Mouse (Mus musculus) spleen, adult 2 months (tissue): ENCODE measurements around the gene Gpr183.

Source experiments
- CTCF ChIP-seq: fragments of 200-500 bp; IDR thresholded peaks from 2 replicates; pipeline ENCODE4 v1.5.1; 2011; ENCODE audit warnings: mild to moderate bottlenecking, inconsistent platforms; ENCODE audit not compliant: insufficient read depth, insufficient read length, insufficient replicate concordance; ENCODE audit errors: extremely low read depth
- POLR2A ChIP-seq: fragments of 200-500 bp; IDR thresholded peaks from 2 replicates; pipeline ENCODE4 v1.6.1; 2011; ENCODE audit warnings: low read depth, low read length, inconsistent platforms

DNA sequence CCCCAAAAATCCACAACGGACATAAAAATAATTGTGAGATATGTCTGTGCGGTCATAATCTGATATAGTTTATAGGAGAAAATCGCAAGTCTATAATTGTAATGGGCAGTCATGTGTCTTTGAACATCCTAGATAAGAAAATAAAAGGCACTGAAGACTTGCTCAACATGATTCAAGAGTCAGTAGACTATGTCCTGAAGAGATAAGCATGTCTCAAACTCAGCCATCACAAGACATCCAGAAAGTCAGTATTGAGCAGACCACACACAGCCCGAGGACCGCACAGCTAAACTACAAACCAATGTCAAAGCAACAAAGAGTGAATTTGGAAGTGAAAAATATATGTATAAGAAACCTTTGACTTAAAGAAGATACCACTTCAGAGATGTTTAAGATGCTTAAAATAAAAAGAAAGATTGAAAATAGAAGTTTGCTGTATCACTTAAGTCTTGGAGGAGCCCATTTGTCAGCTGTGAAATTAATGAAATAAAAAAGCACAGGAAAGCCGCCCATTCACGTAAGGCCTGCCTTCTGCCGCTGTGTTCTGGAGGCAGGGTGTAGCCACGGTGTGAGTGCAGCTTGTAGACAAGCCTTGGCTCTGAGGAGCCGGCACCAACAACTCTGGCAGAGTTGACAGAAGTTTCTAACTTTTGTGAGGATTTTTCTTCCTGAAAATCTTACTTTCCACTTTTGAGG is 7.7 kb downstream of the Gpr183 start:
- TF ChIP-seq CTCF (no peak), POLR2A (no peak)
